Mouse (Mus musculus) embryonic stem cell, embryonic (primary cell): ENCODE measurements at regions not wholly inside any gene's neighbourhood (a gene's known extent, or its start where the extent isn't known, plus 50 kb on each side); places are given as distances from the start of the nearest gene placed in this dataset.

Experiments used
- CTCF ChIA-PET, 4 experiments: fragments of 300-600 bp in 2 of 4; fragments of 350-600 bp in 2 of 4; sonication (Branson Sonifier 250); formaldehyde crosslinking; loops; one replicate each; lab custom pipeline; 2022; ENCODE audit warnings: inconsistent platforms in 2 of 4; lab: Charles Lee
- POLR2A ChIA-PET, 4 experiments: fragments of 300-600 bp in 2 of 4; fragments of 350-600 bp in 2 of 4; sonication (Branson Sonifier 250); formaldehyde crosslinking; loops; one replicate each; lab custom pipeline; 2022; ENCODE audit warnings: antibody characterized with exemption in 4 of 4, inconsistent platforms in 1 of 4; lab: Charles Lee

DNA sequence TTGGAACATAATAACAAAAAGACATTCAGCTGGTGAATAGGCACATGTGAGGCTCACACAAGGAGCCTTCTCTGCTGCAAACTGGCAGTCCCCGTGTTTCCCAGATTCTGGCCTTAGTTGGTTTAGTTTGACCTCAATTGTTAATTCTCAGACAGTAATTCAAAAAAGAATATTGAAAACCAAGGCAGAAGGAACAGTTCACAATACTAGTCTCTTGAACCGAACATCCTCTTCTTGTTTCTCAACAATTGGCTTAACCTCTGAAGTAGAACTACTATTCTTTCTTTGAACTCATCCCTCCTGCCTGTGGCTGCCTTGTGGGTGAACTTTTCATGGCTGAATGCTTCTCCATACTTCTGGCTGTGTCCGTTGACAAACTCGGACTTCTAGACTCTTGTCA is 110.4 kb upstream of the Neil3 start:
- ChIA-PET CTCF (no interaction called here), POLR2A (no interaction called here)

DNA sequence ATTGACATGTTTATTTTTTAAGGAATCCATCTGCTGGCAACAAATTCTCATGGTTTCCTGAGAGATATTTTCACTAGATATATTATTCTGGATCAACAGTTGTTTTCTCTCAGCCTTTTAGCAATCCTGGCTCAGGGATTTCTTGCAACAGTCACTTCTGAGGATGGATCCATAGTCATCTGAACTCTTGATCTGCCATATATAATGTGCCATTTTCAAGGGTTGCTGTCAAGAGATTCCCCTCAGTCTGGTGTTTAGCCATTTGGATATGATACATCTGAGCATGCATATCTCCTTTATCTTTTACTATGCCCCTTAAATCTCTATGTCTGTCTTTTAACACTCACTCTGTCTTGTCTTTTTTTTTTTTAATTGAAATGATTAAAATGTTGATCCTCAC is 130.3 kb upstream of the Neil3 start:
- POLR2A ChIA-PET, result no interaction called here
- CTCF ChIA-PET, result no interaction called here

DNA sequence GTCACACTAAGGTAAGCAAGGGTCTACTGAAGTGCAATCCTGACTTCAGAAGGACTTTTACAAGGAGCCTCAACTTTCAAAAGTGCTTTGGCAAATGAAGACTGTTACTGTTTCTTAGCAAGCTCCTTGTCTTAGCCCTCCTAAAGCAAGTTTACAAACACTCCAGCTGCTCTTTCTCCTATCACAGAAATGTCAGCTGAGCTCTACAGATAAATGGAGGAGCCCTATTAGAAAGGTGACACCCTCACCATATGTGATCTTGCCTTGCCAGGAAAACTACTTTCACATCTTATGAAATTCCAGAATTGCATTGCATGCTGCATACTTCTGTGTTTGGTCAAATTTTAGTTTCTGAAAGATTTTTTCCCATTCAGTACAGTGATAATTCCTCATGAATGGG is 136.6 kb upstream of the Neil3 start:
- POLR2A ChIA-PET, result no interaction called here
- CTCF ChIA-PET, result no interaction called here

DNA sequence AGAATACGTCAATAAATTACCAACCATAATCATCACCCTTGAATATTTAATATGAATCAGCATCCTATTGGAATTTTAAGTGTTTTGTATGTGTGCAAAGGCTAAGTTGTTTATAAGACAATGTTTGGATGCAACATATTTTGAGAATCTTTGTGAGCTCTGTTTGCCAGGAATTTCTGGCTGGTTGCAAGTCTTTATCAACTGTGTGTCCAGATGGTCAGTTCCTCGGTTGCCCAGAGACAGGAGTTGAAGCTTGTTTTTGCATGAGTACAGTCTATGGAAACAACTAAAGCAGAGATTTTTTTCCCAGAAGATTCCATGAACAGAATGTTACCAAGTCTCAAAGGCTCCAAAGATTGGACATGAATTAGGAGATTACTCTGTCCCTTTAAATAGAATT is 142.0 kb upstream of the Neil3 start:
- ChIA-PET CTCF (interaction anchor here in 1 of 4 experiments (0.6 kb wide), 1 partner anchor 937 kb away, joined by 3 read pairs; no protein-coding TSS in a partner anchor), POLR2A (no interaction called here)

DNA sequence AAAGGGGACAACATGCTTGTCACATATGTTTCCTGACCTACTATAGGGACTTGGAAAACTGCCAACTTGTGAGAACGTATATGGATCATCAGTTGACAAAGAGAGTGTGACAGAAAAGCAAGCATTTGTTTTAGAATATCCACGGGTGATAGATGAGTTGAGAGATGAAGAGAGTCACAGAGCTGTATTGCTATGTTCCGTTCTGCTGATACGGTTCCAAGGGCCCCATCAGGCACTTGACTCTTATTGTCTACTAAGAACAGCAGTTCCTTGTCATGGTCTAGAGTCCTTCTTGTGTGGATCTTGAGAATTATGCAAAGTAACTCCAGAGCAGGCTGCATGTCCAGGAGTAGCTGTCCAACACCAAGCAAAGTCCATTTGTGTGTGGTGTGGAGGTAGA is 143.0 kb upstream of the Neil3 start:
- ChIA-PET POLR2A (no interaction called here), CTCF (no interaction called here)

- ChIA-PET CTCF (no interaction called here), POLR2A (interaction anchor here in 1 of 4 experiments (1.0 kb wide), 1 partner anchor 15 kb away, joined by 3 read pairs; no protein-coding TSS in a partner anchor)
These were observed 149.3 kb upstream of the Neil3 start for GRCm38 (mm10) chr8:53788202-53788601.

GRCm38 (mm10) chr8:53821148-53821547 is 182.3 kb upstream of the Neil3 start:
- POLR2A ChIA-PET, result no interaction called here

GRCm38 (mm10) chr8:53827395-53827794 is 188.5 kb upstream of the Neil3 start:
- POLR2A ChIA-PET, result no interaction called here
- CTCF ChIA-PET, result no interaction called here

More at GRCm38 (mm10) chr8:53821148-53821547, 182.3 kb upstream of the Neil3 start:
- CTCF ChIA-PET, result no interaction called here

- POLR2A ChIA-PET, result no interaction called here
- CTCF ChIA-PET, result interaction anchor here in 1 of 4 experiments (0.6 kb wide), 1 partner anchor 15 kb away, joined by 3 read pairs; no protein-coding TSS in a partner anchor
These were observed 209.0 kb upstream of the Neil3 start for GRCm38 (mm10) chr8:53847821-53848220.

DNA sequence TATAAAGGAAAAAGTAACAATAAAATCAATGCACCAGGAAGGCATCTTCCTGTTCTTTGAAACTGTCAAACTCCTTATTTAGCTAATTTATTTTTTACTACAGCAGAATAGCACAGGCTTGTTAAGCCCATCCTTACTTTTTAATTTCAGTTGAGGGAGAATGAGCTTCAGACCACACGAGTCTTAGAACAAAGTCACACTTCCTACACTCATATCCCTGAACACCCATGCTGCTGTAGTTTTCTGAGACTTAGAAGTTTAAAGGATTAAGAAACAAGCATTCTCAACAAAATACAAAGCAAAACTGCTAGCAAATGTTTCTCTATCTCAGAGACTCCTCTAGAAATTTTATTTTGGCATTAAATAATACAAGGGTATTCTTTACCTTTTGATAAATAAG is 208.8 kb upstream of the Vegfc start:
- POLR2A ChIA-PET, result no interaction called here
- CTCF ChIA-PET, result no interaction called here

DNA sequence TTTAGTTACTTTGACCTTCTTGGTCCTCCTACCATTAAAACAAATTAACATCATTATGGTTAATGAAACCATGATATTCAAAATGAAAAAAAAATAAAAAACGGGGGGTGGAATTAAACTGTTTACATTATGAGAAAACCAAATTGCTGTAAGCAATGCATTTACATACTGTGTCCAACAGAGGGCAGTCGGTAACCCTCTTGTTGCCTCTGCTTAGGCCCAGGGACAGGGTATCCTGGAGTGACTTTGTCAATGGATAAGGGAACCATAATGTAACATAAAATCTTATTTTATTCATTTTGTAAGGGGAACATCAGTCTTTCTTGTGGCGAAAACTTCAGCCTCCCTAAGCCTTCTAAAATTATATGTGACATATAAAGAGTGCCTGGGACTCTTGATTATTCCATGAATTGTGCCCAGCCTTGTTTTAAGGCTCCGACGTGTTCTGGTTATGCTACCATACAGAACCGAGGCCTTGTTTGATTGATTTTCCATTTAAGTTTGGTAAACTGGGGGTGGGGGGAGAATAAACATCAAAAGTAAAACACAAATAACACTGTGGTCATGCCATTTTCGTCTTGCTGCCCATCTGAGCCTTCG is 207.3 kb upstream of the Vegfc start:
- POLR2A ChIA-PET, result no interaction called here
- CTCF ChIA-PET, result no interaction called here

DNA sequence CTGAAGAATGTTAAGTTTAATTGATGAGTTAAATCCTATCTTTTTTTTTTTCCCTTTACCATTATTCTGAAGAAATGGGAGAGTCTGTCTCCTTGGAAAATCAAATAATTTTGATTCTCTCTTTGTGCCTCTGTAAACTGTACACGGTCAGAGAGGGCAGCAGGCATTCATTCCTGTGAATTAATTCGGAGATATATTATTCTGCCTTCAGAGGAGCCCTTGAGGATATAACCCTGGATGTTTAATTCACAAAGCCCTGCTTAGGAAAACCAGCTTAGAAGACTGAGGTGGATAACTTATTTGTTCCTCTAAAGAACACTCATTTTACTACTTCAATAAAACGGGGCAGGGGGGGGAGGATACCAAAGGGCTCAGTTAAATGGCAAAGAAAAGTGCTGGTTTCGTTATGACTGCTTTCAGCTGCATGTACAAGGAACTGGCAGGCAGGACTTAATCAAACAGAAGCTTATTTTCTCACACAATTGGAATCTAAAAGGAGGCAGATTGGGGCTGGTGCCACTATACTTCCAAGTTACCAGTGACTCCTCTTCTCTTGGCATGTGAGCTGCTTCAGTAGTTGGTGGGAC is 205.3 kb upstream of the Vegfc start:
- CTCF ChIA-PET, result interaction anchor here in 1 of 4 experiments (0.6 kb wide), 1 partner anchor 395 kb away, joined by 5 read pairs; no protein-coding TSS in a partner anchor

DNA sequence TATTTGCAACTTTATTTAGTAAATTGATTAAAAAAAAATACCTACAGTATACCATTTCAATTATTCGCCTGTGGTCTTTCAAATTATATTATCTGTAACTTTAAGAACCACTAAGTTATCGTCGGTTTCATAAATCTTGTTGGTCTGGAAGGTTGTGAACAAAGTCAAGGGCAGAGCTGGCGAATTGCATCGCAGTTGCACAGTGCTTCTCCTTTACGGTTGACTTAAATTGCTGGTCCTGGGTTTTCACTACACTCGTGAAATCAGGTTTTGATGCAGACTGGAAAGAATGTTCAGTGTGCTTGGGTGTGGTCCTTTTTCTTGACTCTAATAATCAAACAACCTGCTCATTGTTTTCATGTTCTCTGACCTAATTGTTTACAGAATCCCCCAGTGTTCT is 198.6 kb upstream of the Vegfc start:
- POLR2A ChIA-PET, result no interaction called here
- CTCF ChIA-PET, result no interaction called here

More for the DNA sequence above, 205.3 kb upstream of the Vegfc start:
- POLR2A ChIA-PET, result interaction anchor here in 1 of 4 experiments (0.6 kb wide), 1 partner anchor 580 kb away, joined by 3 read pairs; no protein-coding TSS in a partner anchor

GRCm38 (mm10) chr8:53881551-53881950 is 195.9 kb upstream of the Vegfc start:
- ChIA-PET CTCF (no interaction called here), POLR2A (no interaction called here)

- CTCF ChIA-PET, result no interaction called here
These were observed 185.1 kb upstream of the Vegfc start for GRCm38 (mm10) chr8:53892205-53892710.

DNA sequence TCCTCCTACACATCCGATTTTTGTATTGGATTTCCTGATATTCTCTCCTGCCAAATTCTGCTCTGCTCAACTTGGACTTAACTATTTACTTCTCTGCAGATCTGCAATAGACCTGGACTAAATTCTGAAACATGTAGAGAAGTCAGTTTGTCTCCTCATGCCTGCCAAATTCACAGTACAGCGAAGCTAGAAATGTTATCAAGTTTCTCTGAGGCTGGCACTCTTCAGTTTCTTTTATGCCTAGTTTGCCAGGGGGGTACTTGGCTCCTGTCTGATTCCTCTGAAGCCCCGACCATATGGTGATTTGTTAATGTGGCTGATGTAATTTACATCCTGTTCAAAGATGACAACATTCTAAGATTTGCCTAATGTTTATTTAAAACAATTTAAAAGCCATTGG is 184.6 kb upstream of the Vegfc start:
- ChIA-PET CTCF (no interaction called here), POLR2A (no interaction called here)

More at GRCm38 (mm10) chr8:53892205-53892710, 185.1 kb upstream of the Vegfc start:
- POLR2A ChIA-PET, result no interaction called here

DNA sequence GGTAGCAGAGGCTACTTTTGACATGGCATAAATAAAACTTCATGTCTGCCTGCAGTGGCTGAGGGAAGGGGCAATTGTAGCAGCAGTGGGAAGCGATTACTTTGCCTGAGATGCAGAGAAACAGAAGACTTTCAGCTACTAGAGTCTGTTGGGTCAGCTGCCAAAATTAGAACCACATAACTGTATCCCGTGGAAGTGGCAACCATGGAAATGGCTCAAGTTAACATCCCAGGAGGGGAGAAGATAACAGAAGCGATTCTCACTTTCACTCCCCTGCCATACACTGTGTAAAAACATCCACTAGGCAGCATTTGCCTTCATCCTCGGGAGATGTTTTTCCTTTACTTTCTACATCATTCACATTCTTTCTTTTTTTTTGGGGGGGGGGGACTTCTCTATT is 155.1 kb upstream of the Vegfc start:
- POLR2A ChIA-PET, result no interaction called here
- CTCF ChIA-PET, result no interaction called here

DNA sequence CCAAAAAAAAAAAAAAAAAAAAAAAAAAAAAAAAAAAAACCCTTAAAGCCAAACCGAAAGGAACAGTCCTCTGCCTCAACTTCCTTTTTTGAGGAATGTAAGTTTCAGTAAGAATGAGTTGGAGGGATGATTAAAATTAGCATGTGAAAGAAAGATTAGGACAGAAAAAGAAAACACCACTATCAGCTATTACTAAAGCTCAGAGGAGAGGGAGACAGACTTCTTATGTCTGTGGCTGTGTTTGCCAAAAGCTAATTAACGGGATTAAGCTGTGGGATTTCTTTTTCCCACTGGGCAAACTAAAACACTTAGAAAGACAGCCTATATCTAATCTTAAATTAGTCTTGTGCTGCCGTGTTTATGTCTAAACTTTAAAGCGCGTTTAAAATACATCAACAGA is 146.7 kb upstream of the Vegfc start:
- ChIA-PET CTCF (interaction anchor here in 1 of 4 experiments (0.6 kb wide), 1 partner anchor 1085 kb away, joined by 3 read pairs; no protein-coding TSS in a partner anchor), POLR2A (no interaction called here)

DNA sequence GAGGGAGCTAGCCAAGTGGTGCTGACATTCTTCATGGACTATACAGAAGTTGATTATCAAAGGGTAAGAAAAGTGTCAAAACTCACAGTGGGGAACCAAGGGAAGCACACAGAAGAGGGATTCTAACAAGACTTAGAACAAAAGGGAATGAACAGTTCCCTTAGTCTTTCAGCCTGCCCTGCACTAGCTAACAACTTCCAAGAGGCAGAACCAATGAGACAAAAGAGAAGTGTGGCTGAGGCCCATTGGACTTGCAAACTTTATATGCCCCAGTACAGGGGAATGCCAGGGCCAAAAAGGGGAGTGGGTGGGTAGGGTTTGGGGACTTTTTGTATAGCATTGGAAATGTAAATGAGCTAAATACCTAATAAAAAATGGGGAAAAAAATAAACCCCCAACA is 139.0 kb upstream of the Vegfc start:
- POLR2A ChIA-PET, result no interaction called here
- CTCF ChIA-PET, result no interaction called here

- POLR2A ChIA-PET, result no interaction called here
- CTCF ChIA-PET, result no interaction called here
These were observed 137.9 kb upstream of the Vegfc start for GRCm38 (mm10) chr8:53939519-53939918.

- POLR2A ChIA-PET, result no interaction called here
These were observed 136.3 kb upstream of the Vegfc start for GRCm38 (mm10) chr8:53941144-53941543.

More at GRCm38 (mm10) chr8:53941144-53941543, 136.3 kb upstream of the Vegfc start:
- CTCF ChIA-PET, result no interaction called here
